Mouse (Mus musculus): ENCODE measurements at regions not wholly inside any gene's neighbourhood (a gene's known extent, or its start where the extent isn't known, plus 50 kb on each side); places are given as distances from the start of the nearest gene placed in this dataset.

- H3K27me3 ChIP-seq (ENCODE audit: insufficient read depth, low read length), result no peaks in the 10 kb centered on the region
- H3K4me2 ChIP-seq (ENCODE audit: low read length), result no peak overlapping the region
- 85% methylated on average over 13 of the region's 13 CpGs for WGBS
- 0 out of 2 replicates have a peak, but pooled peaks cover 3% of the 10 kb centered on the region for H3K4me1 ChIP-seq (replicated peaks; ENCODE audit: insufficient read depth, low read length)
- H3K27ac ChIP-seq, result no peak overlapping the region
- H3K36me3 ChIP-seq (ENCODE audit: insufficient read depth, low read length), result no peaks in the 10 kb centered on the region
- no peak overlapping the region for H3K4me3 ChIP-seq (replicated peaks; ENCODE audit: low read depth, low read length)
- no peak overlapping the region for H3K9ac ChIP-seq (ENCODE audit: low read depth, low read length)
- DNase-seq (ENCODE audit: low spot score) (no peak), ATAC-seq (replicated peaks; ENCODE audit: low FRiP score, low read depth) (no peak)
- TF ChIP-seq CTCF (IDR thresholded peaks at IDR 0.05; ENCODE audit: low read depth), result no peak
- no peaks in the 10 kb centered on the region for H3K9me3 ChIP-seq (replicated peaks; ENCODE audit: low read length)
Observed at GRCm38 (mm10) chr13:113736468-113736867, 57.8 kb upstream of the Arl15 start.

DNA sequence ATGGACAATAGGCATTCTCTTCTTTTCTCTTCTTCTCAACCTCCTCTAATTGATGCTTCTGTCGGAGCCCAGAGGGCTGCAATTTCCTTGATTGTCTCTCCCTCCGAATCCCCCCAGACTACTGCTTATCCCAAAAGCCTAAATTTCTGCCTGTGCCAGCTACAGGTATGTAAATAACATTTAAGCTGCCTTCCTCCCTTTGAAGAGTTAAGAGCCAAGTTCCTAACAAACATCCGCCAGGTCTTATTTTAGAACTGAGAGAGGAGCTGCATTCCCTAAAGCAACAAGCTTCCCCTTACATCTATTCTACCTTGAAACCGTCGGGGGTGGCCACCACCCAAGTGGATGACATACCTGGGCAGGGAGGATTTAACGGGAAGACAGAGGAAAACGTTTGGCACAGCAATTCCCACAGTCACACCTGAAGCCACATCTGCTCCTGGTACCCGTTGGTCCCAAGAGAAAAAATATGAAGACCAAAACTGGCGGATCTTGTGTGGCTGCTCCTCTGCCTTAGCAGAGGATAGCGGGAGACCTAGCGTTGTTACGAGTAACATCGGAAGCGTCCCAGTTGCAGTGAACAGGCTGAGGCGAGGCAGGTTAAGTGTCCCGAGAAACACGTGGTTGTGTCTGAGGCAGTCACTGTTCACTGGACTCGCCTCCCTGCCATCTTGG, 58.6 kb upstream of the Arl15 start:
- Histone ChIP-seq H3K9me3 (replicated peaks; ENCODE audit: low read length) (no peaks in the 10 kb centered on the region), H3K9ac (ENCODE audit: low read depth, low read length) (no peak overlapping the region), H3K4me2 (ENCODE audit: low read length) (no peak overlapping the region), H3K4me3 (replicated peaks; ENCODE audit: low read depth, low read length) (no peak overlapping the region), H3K27me3 (ENCODE audit: insufficient read depth, low read length) (no peaks in the 10 kb centered on the region), H3K36me3 (ENCODE audit: insufficient read depth, low read length) (no peaks in the 10 kb centered on the region), H3K4me1 (replicated peaks; ENCODE audit: insufficient read depth, low read length) (0 out of 2 replicates have a peak, but pooled peaks cover 3% of the 10 kb centered on the region), H3K27ac (no peak overlapping the region)
- 62% methylated on average over 18 of the region's 18 CpGs for WGBS
- DNase-seq (ENCODE audit: low spot score), result no peak
- no peak for ATAC-seq (replicated peaks; ENCODE audit: low FRiP score, low read depth)
- no peak for TF ChIP-seq CTCF (IDR thresholded peaks at IDR 0.05; ENCODE audit: low read depth)

- Histone ChIP-seq H3K9ac (ENCODE audit: low read depth, low read length) (no peak overlapping the region), H3K27ac (no peak overlapping the region), H3K36me3 (ENCODE audit: insufficient read depth, low read length) (no peaks in the 10 kb centered on the region), H3K4me1 (replicated peaks; ENCODE audit: insufficient read depth, low read length) (0 out of 2 replicates have a peak, but pooled peaks cover 3% of the 10 kb centered on the region), H3K27me3 (ENCODE audit: insufficient read depth, low read length) (no peaks in the 10 kb centered on the region), H3K4me3 (replicated peaks; ENCODE audit: low read depth, low read length) (no peak overlapping the region), H3K4me2 (ENCODE audit: low read length) (no peak overlapping the region), H3K9me3 (replicated peaks; ENCODE audit: low read length) (no peaks in the 10 kb centered on the region)
- TF ChIP-seq CTCF (IDR thresholded peaks at IDR 0.05; ENCODE audit: low read depth), result no peak
- ATAC-seq (replicated peaks; ENCODE audit: low FRiP score, low read depth) (no peak), DNase-seq (ENCODE audit: low spot score) (no peak)
- 31% methylated on average over 5 of the region's 5 CpGs for WGBS
Observed at GRCm38 (mm10) chr13:113734134-113734794, 60.0 kb upstream of the Arl15 start.

DNA sequence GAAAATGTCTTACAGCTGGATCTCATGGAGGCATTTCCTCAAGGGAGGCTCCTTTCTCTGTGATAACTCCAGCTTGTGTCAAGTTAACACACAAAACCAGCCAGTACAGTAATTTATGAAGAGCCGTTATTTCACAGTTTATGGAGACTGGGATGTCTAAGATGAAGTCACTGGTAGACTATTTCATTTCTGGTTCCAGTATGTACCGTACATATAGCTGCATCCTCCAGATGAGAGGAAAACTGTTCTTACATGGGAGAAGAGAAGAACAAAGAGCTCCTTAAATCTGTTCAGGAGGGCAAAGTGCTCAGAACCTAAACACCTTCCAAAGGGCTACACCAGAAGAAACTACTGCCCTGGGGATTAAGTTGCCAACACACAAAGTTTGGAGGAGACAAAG, 60.6 kb upstream of the Arl15 start:
- WGBS, result 48% methylated on average over 2 of the region's 2 CpGs
- Histone ChIP-seq H3K4me2 (ENCODE audit: low read length) (no peak overlapping the region), H3K9ac (ENCODE audit: low read depth, low read length) (no peak overlapping the region), H3K4me3 (replicated peaks; ENCODE audit: low read depth, low read length) (no peak overlapping the region), H3K9me3 (replicated peaks; ENCODE audit: low read length) (no peaks in the 10 kb centered on the region), H3K36me3 (ENCODE audit: insufficient read depth, low read length) (no peaks in the 10 kb centered on the region), H3K27me3 (ENCODE audit: insufficient read depth, low read length) (no peaks in the 10 kb centered on the region), H3K4me1 (replicated peaks; ENCODE audit: insufficient read depth, low read length) (0 out of 2 replicates have a peak, but pooled peaks cover 3% of the 10 kb centered on the region), H3K27ac (no peak overlapping the region)
- no peak for TF ChIP-seq CTCF (IDR thresholded peaks at IDR 0.05; ENCODE audit: low read depth)
- DNase-seq (ENCODE audit: low spot score), result no peak
- no peak for ATAC-seq (replicated peaks; ENCODE audit: low FRiP score, low read depth)

DNA sequence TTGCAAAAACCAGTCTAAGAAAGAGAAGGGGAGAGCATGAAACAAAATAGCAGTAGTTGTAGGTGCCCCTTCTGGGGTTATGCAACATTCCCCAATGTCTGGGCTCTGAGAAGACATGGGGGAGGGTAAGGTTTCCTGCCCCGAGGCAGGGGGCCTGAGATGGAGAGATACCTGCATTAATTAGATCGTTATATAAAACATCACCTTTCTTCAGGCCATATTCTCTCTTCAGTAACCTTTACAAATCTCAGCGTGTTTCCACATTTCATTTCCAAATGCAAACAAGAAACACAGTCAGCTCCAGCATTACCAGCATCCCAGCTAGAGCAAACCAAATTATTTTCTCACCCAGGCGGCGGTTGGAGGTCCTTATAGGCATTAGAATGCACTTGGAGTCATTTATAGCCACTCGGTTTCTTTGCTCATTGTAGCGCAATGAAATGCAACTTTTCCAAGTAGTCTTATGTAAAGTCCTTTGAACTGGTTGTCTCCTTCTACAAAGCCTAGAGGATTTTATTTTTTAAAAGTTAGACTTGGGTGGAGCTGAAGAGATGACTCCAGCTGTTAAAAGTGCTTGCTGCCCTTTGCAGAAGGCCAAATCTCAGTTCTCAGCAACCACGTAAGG, 63.4 kb upstream of the Arl15 start:
- Histone ChIP-seq H3K4me3 (replicated peaks; ENCODE audit: low read depth, low read length) (no peak overlapping the region), H3K9me3 (replicated peaks; ENCODE audit: low read length) (no peaks in the 10 kb centered on the region), H3K4me1 (replicated peaks; ENCODE audit: insufficient read depth, low read length) (peaks cover 6% of the 10 kb centered on the region; the same call in 1 of the 2 replicates), H3K27ac (peak overlapping the region; percentile 42; the same call in 1 of the 2 replicates), H3K27me3 (ENCODE audit: insufficient read depth, low read length) (no peaks in the 10 kb centered on the region), H3K4me2 (ENCODE audit: low read length) (no peak overlapping the region), H3K9ac (ENCODE audit: low read depth, low read length) (no peak overlapping the region), H3K36me3 (ENCODE audit: insufficient read depth, low read length) (no peaks in the 10 kb centered on the region)
- TF ChIP-seq CTCF (IDR thresholded peaks at IDR 0.05; ENCODE audit: low read depth), result no peak
- no peak for DNase-seq (ENCODE audit: low spot score)
- WGBS, result 46% methylated on average over 8 of the region's 8 CpGs
- ATAC-seq (replicated peaks; ENCODE audit: low FRiP score, low read depth), result no peak

DNA sequence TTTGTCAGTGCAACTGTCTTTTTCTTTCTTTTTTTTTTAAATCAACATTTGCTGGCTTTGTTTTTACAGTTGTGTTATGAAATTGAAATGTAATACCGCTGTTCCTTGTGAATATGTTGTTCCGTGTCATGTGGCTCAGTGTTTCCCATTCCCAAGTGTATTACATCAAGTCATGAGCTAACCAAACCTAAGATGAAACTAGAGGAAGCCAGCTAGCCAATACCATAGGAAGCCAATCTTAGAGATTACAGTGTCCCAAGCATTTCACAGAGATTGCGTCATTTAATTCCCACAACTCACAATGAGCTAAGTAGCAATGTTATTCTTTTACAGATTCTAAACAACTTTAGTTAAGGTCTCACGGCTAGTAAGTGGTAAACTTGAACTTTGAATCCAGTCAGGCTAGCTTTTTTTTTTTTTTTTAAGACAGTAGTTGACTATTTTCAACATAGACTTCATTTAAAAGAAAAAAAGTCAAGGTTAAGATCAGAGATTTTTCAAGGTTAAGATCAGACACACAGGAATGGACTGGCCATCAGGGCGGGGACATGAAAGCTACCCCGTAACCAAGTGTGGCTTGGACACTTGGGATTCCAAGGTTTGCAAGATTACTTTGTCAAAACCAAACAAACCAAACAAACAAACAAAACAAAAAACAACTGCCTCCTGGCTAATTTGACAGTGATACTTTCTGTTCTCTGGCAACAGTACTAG, 64.1 kb upstream of the Arl15 start:
- Histone ChIP-seq H3K9me3 (replicated peaks; ENCODE audit: low read length) (no peaks in the 10 kb centered on the region), H3K27me3 (ENCODE audit: insufficient read depth, low read length) (no peaks in the 10 kb centered on the region), H3K36me3 (ENCODE audit: insufficient read depth, low read length) (no peaks in the 10 kb centered on the region), H3K4me2 (ENCODE audit: low read length) (no peak overlapping the region), H3K4me3 (replicated peaks; ENCODE audit: low read depth, low read length) (no peak overlapping the region), H3K27ac (peak overlapping the region; percentile 42; the same call in 1 of the 2 replicates), H3K9ac (ENCODE audit: low read depth, low read length) (no peak overlapping the region), H3K4me1 (replicated peaks; ENCODE audit: insufficient read depth, low read length) (peaks cover 6% of the 10 kb centered on the region; the same call in 1 of the 2 replicates)
- DNase-seq (ENCODE audit: low spot score) (no peak), ATAC-seq (replicated peaks; ENCODE audit: low FRiP score, low read depth) (peak; percentile 40; the same call in 1 of the 2 replicates)
- WGBS, result 82% methylated on average over 6 of the region's 6 CpGs
- TF ChIP-seq CTCF (IDR thresholded peaks at IDR 0.05; ENCODE audit: low read depth), result no peak

Measured in kidney, postnatal 0 days (tissue).